Mouse (Mus musculus): ENCODE measurements around the gene Wdr92. TPM values are rescaled to one million over a fixed set of nuclear protein-coding genes. Genes with fewer than 3 reads are reported as not detected.

The Wdr92 gene
- polyA plus RNA-seq, 1 experiment from 2014 or later, result 19.4 TPM

DNA sequence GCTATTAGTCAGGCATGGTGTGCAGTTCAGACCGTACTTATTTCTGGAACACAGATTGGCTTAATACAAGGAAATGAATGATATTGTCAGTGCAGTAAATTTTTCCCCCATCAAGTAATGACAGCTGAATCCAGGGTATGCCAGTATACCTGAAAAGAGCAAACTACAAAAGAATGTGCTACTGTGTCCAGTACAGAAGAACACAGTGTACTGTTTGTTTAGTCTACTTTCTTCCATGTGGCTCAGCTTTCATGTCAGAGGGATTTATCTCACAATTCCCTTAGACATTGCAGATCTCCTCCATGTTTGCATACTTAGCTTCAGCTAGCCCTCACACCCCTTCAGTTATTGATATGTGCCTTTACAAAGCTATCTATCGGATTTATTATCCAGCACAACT lies 12.6 kb upstream of the Wdr92 start:
- 85% methylated on average over 2 of the region's 2 CpGs for WGBS
- ATAC-seq, result no peak
- Histone ChIP-seq H3K4me3 (ENCODE audit: low read depth, low read length) (no peak overlapping the region), H3K9me3 (replicated peaks; ENCODE audit: control insufficient read depth, low read length, poor library complexity, severe bottlenecking) (no peaks in the 10 kb centered on the region), H3K27me3 (ENCODE audit: control insufficient read depth, insufficient read depth, low read depth, low read length) (no peaks in the 10 kb centered on the region), H3K9ac (ENCODE audit: low read depth, low read length) (no peak overlapping the region), H3K4me2 (ENCODE audit: low read length) (no peak overlapping the region), H3K4me1 (ENCODE audit: control insufficient read depth, insufficient read depth, low read length) (peaks cover 14% of the 10 kb centered on the region), H3K27ac (ENCODE audit: low read length) (no peak overlapping the region), H3K36me3 (ENCODE audit: control insufficient read depth, insufficient read depth, low read length) (no peaks in the 10 kb centered on the region)

DNA sequence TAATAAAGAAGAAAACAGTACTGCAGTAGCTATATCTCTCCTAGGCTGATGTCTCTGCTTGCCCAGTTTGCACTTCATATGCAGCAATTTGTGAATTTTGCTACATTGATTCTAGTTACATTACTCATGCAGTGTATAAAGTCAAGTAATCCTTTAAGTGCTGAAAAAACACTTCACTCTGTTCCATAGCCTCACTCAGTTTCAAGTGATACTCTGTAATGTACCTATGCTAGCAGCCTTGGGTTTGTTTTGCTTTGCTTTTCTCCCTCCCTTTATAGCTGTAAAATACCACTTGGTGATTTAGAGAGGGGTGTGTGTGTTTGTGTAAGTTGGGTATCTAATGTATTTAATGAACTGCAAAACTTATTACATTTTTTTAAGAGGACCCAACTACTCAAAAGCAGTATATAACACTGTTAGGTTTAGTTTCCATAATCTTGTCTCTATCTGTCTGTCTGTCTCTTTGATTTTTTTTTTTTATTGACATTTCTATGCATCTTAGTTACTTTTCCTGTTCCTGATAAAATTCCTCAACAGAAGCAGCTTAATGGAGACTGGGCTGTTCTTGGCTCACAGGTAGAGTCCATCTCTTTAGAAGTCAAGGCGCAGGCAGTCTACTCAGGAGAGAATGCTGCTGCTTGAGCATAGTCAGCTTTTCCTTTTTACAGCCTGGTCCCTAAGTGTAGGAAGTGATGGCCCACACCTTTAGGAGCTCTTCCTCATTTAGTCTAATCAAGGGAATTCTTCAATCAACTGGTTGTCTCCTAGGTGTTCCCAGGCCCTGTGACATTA lies 10.8 kb upstream of the Wdr92 start:
- no peak overlapping the region for H3K4me2 ChIP-seq (ENCODE audit: low read length)
- no peaks in the 10 kb centered on the region for H3K9me3 ChIP-seq (replicated peaks; ENCODE audit: control insufficient read depth, low read length, poor library complexity, severe bottlenecking)
- H3K4me1 ChIP-seq (ENCODE audit: control insufficient read depth, insufficient read depth, low read length), result peaks cover 6% of the 10 kb centered on the region; the same call in 1 of the 2 replicates
- 94% methylated on average over 1 of the region's 1 CpGs for WGBS
- H3K27ac ChIP-seq (ENCODE audit: low read length), result no peak overlapping the region
- H3K9ac ChIP-seq (ENCODE audit: low read depth, low read length), result no peak overlapping the region
- no peaks in the 10 kb centered on the region for H3K36me3 ChIP-seq (ENCODE audit: control insufficient read depth, insufficient read depth, low read length)
- H3K27me3 ChIP-seq (ENCODE audit: control insufficient read depth, insufficient read depth, low read depth, low read length), result no peaks in the 10 kb centered on the region
- no peak for ATAC-seq
- H3K4me3 ChIP-seq (ENCODE audit: low read depth, low read length), result no peak overlapping the region

DNA sequence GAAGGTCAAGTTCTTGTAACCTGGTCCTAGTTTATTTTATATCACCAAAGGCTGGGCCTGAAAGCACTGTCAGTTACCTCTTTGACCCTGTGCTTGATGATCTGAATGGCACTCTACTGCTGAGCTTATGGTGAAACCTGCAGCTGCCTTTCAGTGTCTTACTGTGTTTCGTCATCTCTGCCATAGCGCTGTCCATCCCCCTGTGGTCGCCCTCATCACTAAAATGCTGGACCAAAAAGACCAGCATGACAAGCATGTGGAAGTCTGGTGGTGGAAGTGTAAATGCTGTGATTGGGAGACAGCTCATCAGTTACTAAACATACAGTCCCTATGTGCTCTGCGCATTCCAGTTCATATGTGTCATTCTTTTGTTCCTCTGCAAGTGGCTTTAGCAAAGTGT lies 9.6 kb upstream of the Wdr92 start:
- no peak for ATAC-seq
- no peak overlapping the region for H3K4me2 ChIP-seq (ENCODE audit: low read length)
- H3K4me1 ChIP-seq (ENCODE audit: control insufficient read depth, insufficient read depth, low read length), result peaks cover 6% of the 10 kb centered on the region; the same call in 1 of the 2 replicates
- H3K4me3 ChIP-seq (ENCODE audit: low read depth, low read length), result no peak overlapping the region
- H3K27ac ChIP-seq (ENCODE audit: low read length), result no peak overlapping the region
- H3K9ac ChIP-seq (ENCODE audit: low read depth, low read length), result no peak overlapping the region
- no peaks in the 10 kb centered on the region for H3K36me3 ChIP-seq (ENCODE audit: control insufficient read depth, insufficient read depth, low read length)
- no peaks in the 10 kb centered on the region for H3K9me3 ChIP-seq (replicated peaks; ENCODE audit: control insufficient read depth, low read length, poor library complexity, severe bottlenecking)
- H3K27me3 ChIP-seq (ENCODE audit: control insufficient read depth, insufficient read depth, low read depth, low read length), result no peaks in the 10 kb centered on the region
- WGBS, result 93% methylated on average over 4 of the region's 4 CpGs

DNA sequence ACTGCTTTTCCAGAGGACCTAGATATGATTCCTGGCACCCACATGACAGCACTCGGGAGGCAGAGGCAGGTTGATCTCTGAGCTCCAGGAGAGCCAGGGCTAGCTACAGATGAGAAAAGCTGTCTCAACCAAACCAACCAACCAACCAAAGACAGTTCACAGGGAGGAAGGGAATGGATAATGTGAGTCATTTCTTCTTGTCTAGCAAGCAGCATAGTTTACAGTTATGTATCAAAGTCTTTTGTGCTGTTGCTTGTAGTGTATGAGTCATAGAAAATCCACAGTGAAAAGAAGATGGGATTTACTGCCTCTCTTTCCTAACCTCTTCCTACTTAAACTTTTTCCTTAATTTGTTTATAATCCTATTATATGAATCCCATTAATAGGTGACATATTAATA lies 5.3 kb upstream of the Wdr92 start:
- Histone ChIP-seq H3K27ac (ENCODE audit: low read length) (no peak overlapping the region), H3K36me3 (ENCODE audit: control insufficient read depth, insufficient read depth, low read length) (no peaks in the 10 kb centered on the region), H3K4me3 (ENCODE audit: low read depth, low read length) (no peak overlapping the region), H3K27me3 (ENCODE audit: control insufficient read depth, insufficient read depth, low read depth, low read length) (no peaks in the 10 kb centered on the region), H3K9ac (ENCODE audit: low read depth, low read length) (no peak overlapping the region), H3K4me1 (ENCODE audit: control insufficient read depth, insufficient read depth, low read length) (peaks cover 4% of the 10 kb centered on the region; the same call in 1 of the 2 replicates), H3K9me3 (replicated peaks; ENCODE audit: control insufficient read depth, low read length, poor library complexity, severe bottlenecking) (no peaks in the 10 kb centered on the region), H3K4me2 (ENCODE audit: low read length) (no peak overlapping the region)
- WGBS, result 97% methylated on average over 1 of the region's 1 CpGs
- ATAC-seq, result no peak

DNA sequence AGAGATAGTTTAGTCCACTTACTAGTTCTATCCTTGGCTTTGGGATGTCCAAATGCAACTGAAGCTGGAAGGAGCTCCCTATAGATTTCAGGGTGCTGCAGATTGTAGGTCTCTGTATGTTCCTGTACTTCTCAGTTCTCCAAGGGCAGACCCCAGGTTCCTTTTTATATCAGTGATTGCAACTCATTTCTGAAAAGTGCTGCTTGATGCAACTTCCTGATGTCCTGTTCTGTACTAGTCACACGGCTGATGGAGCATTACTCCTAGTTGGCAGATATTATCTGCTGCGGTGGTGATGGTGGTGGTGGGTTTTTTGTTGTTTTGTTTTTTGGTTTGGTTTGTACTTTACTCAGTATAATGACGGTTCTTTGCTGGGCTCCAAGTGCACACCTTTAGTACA lies 1.2 kb upstream of the Wdr92 start:
- Histone ChIP-seq H3K9ac (ENCODE audit: low read depth, low read length) (no peak overlapping the region), H3K4me3 (ENCODE audit: low read depth, low read length) (no peak overlapping the region), H3K27ac (ENCODE audit: low read length) (no peak overlapping the region), H3K27me3 (ENCODE audit: control insufficient read depth, insufficient read depth, low read depth, low read length) (no peaks in the 10 kb centered on the region), H3K36me3 (ENCODE audit: control insufficient read depth, insufficient read depth, low read length) (no peaks in the 10 kb centered on the region), H3K4me1 (ENCODE audit: control insufficient read depth, insufficient read depth, low read length) (peaks cover 2% of the 10 kb centered on the region; the same call in 1 of the 2 replicates), H3K9me3 (replicated peaks; ENCODE audit: control insufficient read depth, low read length, poor library complexity, severe bottlenecking) (no peaks in the 10 kb centered on the region), H3K4me2 (ENCODE audit: low read length) (no peak overlapping the region)
- WGBS, result 92% methylated on average over 3 of the region's 3 CpGs
- ATAC-seq, result no peak

DNA sequence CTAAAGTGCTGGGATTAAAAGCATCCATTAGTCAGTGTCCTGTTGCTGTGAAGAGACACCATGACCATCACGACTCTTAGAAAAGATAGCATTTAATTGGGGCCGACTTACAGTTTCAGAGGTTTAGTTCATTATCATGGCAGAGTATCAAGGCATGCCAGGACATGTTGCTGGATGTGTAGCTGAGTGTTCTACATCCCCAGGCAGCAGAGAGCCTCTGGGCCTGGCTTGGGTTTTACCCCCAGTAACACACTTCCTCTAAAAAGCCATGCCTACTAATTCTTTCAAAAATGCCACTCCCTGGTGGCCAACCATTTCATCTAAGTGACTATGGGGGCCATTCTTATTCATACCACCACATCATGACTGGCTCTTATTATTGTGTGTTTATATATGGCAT lies 1.3 kb downstream of the Wdr92 start:
- peaks cover 2% of the 10 kb centered on the region; the same call in 1 of the 2 replicates for H3K4me1 ChIP-seq (ENCODE audit: control insufficient read depth, insufficient read depth, low read length)
- ATAC-seq, result no peak
- no peak overlapping the region for H3K27ac ChIP-seq (ENCODE audit: low read length)
- no peak overlapping the region for H3K9ac ChIP-seq (ENCODE audit: low read depth, low read length)
- H3K27me3 ChIP-seq (ENCODE audit: control insufficient read depth, insufficient read depth, low read depth, low read length), result no peaks in the 10 kb centered on the region
- H3K9me3 ChIP-seq (replicated peaks; ENCODE audit: control insufficient read depth, low read length, poor library complexity, severe bottlenecking), result no peaks in the 10 kb centered on the region
- H3K36me3 ChIP-seq (ENCODE audit: control insufficient read depth, insufficient read depth, low read length), result no peaks in the 10 kb centered on the region
- 97% methylated on average over 2 of the region's 2 CpGs for WGBS
- no peak overlapping the region for H3K4me3 ChIP-seq (ENCODE audit: low read depth, low read length)
- no peak overlapping the region for H3K4me2 ChIP-seq (ENCODE audit: low read length)

DNA sequence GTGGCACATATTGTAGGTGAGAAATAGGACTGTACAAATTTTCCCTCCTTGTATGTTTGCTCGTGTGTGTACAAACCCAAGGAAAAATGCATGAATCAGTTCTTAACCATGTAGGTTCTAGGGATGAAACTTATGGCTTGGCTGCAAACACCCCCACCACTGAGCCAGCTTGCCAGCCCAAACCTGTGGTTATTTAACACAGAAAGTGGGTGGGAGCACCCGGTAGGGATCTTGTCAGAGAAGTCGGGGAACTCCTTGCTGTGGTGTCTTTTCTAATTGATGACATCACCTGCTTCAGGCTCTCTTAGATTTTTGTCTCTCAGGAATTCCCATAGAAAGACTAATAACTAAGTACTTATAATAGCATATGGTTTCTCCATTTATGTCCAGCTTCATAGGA lies 5.7 kb downstream of the Wdr92 start:
- no peak for ATAC-seq
- Histone ChIP-seq H3K9ac (ENCODE audit: low read depth, low read length) (no peak overlapping the region), H3K4me3 (ENCODE audit: low read depth, low read length) (no peak overlapping the region), H3K27me3 (ENCODE audit: control insufficient read depth, insufficient read depth, low read depth, low read length) (no peaks in the 10 kb centered on the region), H3K27ac (ENCODE audit: low read length) (no peak overlapping the region), H3K4me1 (ENCODE audit: control insufficient read depth, insufficient read depth, low read length) (no peaks in the 10 kb centered on the region; the same call in 1 of the 2 replicates), H3K4me2 (ENCODE audit: low read length) (no peak overlapping the region), H3K9me3 (replicated peaks; ENCODE audit: control insufficient read depth, low read length, poor library complexity, severe bottlenecking) (no peaks in the 10 kb centered on the region), H3K36me3 (ENCODE audit: control insufficient read depth, insufficient read depth, low read length) (no peaks in the 10 kb centered on the region)
- 83% methylated on average over 3 of the region's 3 CpGs for WGBS

DNA sequence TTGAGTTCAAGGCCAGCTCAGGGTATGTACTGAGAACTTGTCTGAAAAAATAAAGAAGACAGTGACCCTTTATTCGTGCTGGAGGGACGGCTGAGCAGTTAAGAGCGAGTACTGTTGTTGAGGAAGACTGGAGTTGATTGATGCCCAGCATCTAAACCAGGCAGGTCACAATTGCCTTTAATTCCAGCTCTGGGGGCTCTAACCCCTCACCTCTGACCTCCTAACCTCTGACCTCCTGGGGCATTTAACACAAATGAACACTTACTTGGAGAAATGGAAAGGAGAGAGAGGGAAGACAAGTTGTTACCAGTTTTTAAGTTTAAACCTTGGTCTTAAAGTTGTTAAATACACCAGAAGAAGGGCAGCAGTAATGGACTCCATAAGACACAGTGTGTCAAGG lies 6.9 kb downstream of the Wdr92 start:
- Histone ChIP-seq H3K4me2 (ENCODE audit: low read length) (no peak overlapping the region), H3K9ac (ENCODE audit: low read depth, low read length) (no peak overlapping the region), H3K4me3 (ENCODE audit: low read depth, low read length) (no peak overlapping the region), H3K9me3 (replicated peaks; ENCODE audit: control insufficient read depth, low read length, poor library complexity, severe bottlenecking) (no peaks in the 10 kb centered on the region), H3K36me3 (ENCODE audit: control insufficient read depth, insufficient read depth, low read length) (no peaks in the 10 kb centered on the region), H3K27me3 (ENCODE audit: control insufficient read depth, insufficient read depth, low read depth, low read length) (no peaks in the 10 kb centered on the region), H3K27ac (ENCODE audit: low read length) (no peak overlapping the region), H3K4me1 (ENCODE audit: control insufficient read depth, insufficient read depth, low read length) (no peaks in the 10 kb centered on the region; the same call in 1 of the 2 replicates)
- ATAC-seq, result no peak
- 54% methylated on average over 3 of the region's 3 CpGs for WGBS

DNA sequence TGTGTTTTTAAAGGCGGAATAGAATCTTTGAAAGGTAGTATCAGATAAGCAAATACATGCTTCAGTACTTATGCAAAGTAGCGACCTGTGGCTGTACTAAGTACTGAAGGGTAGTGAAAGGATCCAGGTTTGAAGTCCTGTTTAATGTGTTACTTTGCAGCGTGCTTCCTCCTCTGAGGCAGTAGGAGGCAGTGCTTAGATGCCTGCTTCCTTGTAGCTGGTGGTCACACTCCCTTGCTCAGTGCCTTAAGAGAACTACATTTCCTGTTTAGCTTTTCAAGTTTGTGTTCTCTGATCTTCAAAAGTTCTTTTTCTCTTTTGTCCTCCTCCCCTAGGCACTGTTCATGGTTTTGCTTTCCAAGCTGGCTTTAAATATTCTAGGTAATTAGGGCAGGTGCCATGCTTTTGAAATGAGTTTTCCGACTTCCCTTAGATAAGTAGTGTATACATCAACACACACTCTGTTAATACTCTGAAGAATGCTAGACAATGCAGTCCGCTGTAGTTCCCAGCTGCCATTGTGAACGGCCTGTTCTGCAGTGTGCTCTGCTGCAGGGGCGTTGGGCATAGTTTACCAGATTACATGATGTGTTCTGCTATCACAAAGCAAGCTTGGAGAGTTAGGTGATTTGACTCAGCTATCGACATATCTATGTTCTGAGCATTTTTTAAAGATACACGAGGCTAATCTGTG lies 10.4 kb downstream of the Wdr92 start:
- WGBS, result 46% methylated on average over 9 of the region's 9 CpGs
- no peak overlapping the region for H3K9ac ChIP-seq (ENCODE audit: low read depth, low read length)
- no peak overlapping the region for H3K4me3 ChIP-seq (ENCODE audit: low read depth, low read length)
- no peak overlapping the region for H3K27ac ChIP-seq (ENCODE audit: low read length)
- H3K4me1 ChIP-seq (ENCODE audit: control insufficient read depth, insufficient read depth, low read length), result no peaks in the 10 kb centered on the region; the same call in 1 of the 2 replicates
- peaks cover 13% of the 10 kb centered on the region; the same call in 1 of the 2 replicates for H3K36me3 ChIP-seq (ENCODE audit: control insufficient read depth, insufficient read depth, low read length)
- ATAC-seq, result peak; percentile 32; the same call in 1 of the 2 replicates
- no peaks in the 10 kb centered on the region for H3K27me3 ChIP-seq (ENCODE audit: control insufficient read depth, insufficient read depth, low read depth, low read length)
- H3K9me3 ChIP-seq (replicated peaks; ENCODE audit: control insufficient read depth, low read length, poor library complexity, severe bottlenecking), result no peaks in the 10 kb centered on the region
- H3K4me2 ChIP-seq (ENCODE audit: low read length), result no peak overlapping the region
